Mouse (Mus musculus): Measurements from ENCODE around the gene Add2. TPM values are rescaled to one million over a fixed set of nuclear protein-coding genes. Genes with fewer than 3 reads are reported as not detected.

Add2 gene
- polyA plus RNA-seq, 1 experiment from 2014 or later = 6.7 TPM

- Histone ChIP-seq H3K9ac (ENCODE audit: low read depth, low read length) (no peak overlapping the region), H3K4me2 (ENCODE audit: low read depth, low read length) (no peak overlapping the region), H3K27me3 (replicated peaks; ENCODE audit: control insufficient read depth, insufficient read depth, low read length) (no peaks in the 10 kb centered on the region), H3K9me3 (ENCODE audit: control insufficient read depth, low read length) (no peaks in the 10 kb centered on the region), H3K27ac (replicated peaks; ENCODE audit: low read depth, low read length) (no peak overlapping the region), H3K4me1 (ENCODE audit: control insufficient read depth, insufficient read depth, low read length) (no peaks in the 10 kb centered on the region), H3K36me3 (ENCODE audit: control insufficient read depth, insufficient read depth, low read length) (no peaks in the 10 kb centered on the region), H3K4me3 (ENCODE audit: low read depth, low read length) (no peak overlapping the region)
- ATAC-seq (ENCODE audit: low read depth) (no peak), DNase-seq (ENCODE audit: low spot score) (no peak)
- 71% methylated on average over 4 of the region's 4 CpGs for WGBS
Measured at GRCm38 (mm10) chr6:86097155-86097554, 68.7 kb downstream of the Add2 start.

DNA sequence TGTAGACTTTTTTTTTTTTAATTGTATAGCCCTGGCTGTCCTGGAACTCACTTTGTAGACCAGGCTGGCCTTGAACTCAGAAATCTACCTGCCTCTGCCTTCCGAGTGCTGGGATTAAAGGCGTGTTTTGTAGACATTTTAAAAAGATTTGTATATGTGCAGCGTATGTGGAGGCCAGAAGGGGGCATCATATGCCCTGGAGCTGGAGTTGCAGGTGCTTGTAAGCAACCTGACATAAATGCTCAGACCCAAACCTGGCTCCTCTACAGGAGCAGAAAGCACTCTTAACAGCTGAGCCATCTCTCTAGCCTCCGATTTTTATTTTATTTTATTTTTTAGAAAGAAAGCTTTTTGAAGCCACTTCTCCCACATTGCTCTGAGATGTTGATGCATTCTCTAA, 70.5 kb downstream of the Add2 start:
- Histone ChIP-seq H3K4me2 (ENCODE audit: low read depth, low read length) (no peak overlapping the region), H3K27ac (replicated peaks; ENCODE audit: low read depth, low read length) (no peak overlapping the region), H3K27me3 (replicated peaks; ENCODE audit: control insufficient read depth, insufficient read depth, low read length) (no peaks in the 10 kb centered on the region), H3K4me3 (ENCODE audit: low read depth, low read length) (no peak overlapping the region), H3K36me3 (ENCODE audit: control insufficient read depth, insufficient read depth, low read length) (no peaks in the 10 kb centered on the region), H3K9me3 (ENCODE audit: control insufficient read depth, low read length) (no peaks in the 10 kb centered on the region), H3K4me1 (ENCODE audit: control insufficient read depth, insufficient read depth, low read length) (no peaks in the 10 kb centered on the region), H3K9ac (ENCODE audit: low read depth, low read length) (no peak overlapping the region)
- ATAC-seq (ENCODE audit: low read depth) (no peak), DNase-seq (ENCODE audit: low spot score) (no peak)
- WGBS = 80% methylated on average over 4 of the region's 4 CpGs

- Histone ChIP-seq H3K4me1 (ENCODE audit: control insufficient read depth, insufficient read depth, low read length) (no peaks in the 10 kb centered on the region), H3K9ac (ENCODE audit: low read depth, low read length) (no peak overlapping the region), H3K9me3 (ENCODE audit: control insufficient read depth, low read length) (no peaks in the 10 kb centered on the region), H3K36me3 (ENCODE audit: control insufficient read depth, insufficient read depth, low read length) (no peaks in the 10 kb centered on the region), H3K27me3 (replicated peaks; ENCODE audit: control insufficient read depth, insufficient read depth, low read length) (no peaks in the 10 kb centered on the region), H3K4me3 (ENCODE audit: low read depth, low read length) (no peak overlapping the region), H3K4me2 (ENCODE audit: low read depth, low read length) (no peak overlapping the region), H3K27ac (replicated peaks; ENCODE audit: low read depth, low read length) (no peak overlapping the region)
- 71% methylated on average over 5 of the region's 5 CpGs for WGBS
- DNase-seq (ENCODE audit: low spot score) (no peak), ATAC-seq (ENCODE audit: low read depth) (no peak)
Measured at GRCm38 (mm10) chr6:86101451-86101850, 73.0 kb downstream of the Add2 start.

DNA sequence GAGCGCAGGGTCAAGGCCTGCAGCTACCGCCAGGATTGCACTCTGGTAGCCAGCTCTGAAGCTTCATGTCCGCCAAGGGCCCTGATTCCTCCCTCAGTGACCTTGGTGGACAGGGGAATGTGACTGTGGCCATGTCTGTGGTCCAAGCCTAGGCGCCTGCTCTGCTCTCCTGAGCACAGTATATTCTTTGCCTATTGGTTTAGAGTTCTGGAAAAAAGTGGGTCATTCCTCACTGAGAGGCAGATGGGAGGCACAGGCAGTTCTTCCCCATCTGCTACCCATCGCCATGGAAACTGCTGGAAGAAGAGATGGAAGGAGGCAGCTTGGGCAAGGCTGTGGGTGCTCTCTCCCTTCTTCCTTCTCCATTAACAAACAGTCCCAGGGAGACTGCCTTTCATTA, 74.4 kb downstream of the Add2 start:
- H3K9me3 ChIP-seq (ENCODE audit: control insufficient read depth, low read length) = no peaks in the 10 kb centered on the region
- H3K27me3 ChIP-seq (replicated peaks; ENCODE audit: control insufficient read depth, insufficient read depth, low read length) = no peaks in the 10 kb centered on the region
- H3K4me2 ChIP-seq (ENCODE audit: low read depth, low read length) = no peak overlapping the region
- DNase-seq (ENCODE audit: low spot score) = no peak
- H3K27ac ChIP-seq (replicated peaks; ENCODE audit: low read depth, low read length) = no peak overlapping the region
- no peaks in the 10 kb centered on the region for H3K4me1 ChIP-seq (ENCODE audit: control insufficient read depth, insufficient read depth, low read length)
- 92% methylated on average over 5 of the region's 5 CpGs for WGBS
- no peak overlapping the region for H3K9ac ChIP-seq (ENCODE audit: low read depth, low read length)
- H3K36me3 ChIP-seq (ENCODE audit: control insufficient read depth, insufficient read depth, low read length) = no peaks in the 10 kb centered on the region
- H3K4me3 ChIP-seq (ENCODE audit: low read depth, low read length) = no peak overlapping the region
- ATAC-seq (ENCODE audit: low read depth) = 0 out of 2 replicates have a peak, but pooled peaks have one; percentile 33

- H3K27ac ChIP-seq (replicated peaks; ENCODE audit: low read depth, low read length) = no peak overlapping the region
Measured at GRCm38 (mm10) chr6:86103614-86104013, 75.1 kb downstream of the Add2 start.

DNA sequence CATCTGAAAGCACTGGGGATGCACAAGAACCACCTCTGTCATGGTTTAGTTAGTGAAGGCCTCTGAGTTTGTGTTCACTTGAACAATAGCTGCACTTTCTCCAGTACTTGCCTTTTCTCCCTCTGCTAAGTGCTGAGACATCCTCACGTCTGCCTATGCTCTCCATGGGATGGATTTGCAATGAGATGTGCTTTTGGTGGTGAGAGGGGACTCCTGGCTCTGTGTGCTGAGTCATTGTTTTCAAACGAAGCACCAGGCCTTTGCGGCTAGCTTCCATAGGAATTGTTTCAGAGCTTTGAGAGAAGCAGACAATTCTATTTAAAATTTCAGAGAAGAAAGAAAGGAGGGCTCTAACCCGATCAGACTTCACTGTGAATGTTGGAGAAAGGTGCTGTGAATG, 76.2 kb downstream of the Add2 start:
- no peaks in the 10 kb centered on the region for H3K4me1 ChIP-seq (ENCODE audit: control insufficient read depth, insufficient read depth, low read length)
- no peaks in the 10 kb centered on the region for H3K36me3 ChIP-seq (ENCODE audit: control insufficient read depth, insufficient read depth, low read length)
- H3K4me3 ChIP-seq (ENCODE audit: low read depth, low read length) = no peak overlapping the region
- WGBS = 75% methylated on average over 4 of the region's 4 CpGs
- H3K27ac ChIP-seq (replicated peaks; ENCODE audit: low read depth, low read length) = no peak overlapping the region
- no peak overlapping the region for H3K4me2 ChIP-seq (ENCODE audit: low read depth, low read length)
- H3K27me3 ChIP-seq (replicated peaks; ENCODE audit: control insufficient read depth, insufficient read depth, low read length) = no peaks in the 10 kb centered on the region
- ATAC-seq (ENCODE audit: low read depth) (no peak), DNase-seq (ENCODE audit: low spot score) (no peak)
- H3K9ac ChIP-seq (ENCODE audit: low read depth, low read length) = no peak overlapping the region
- H3K9me3 ChIP-seq (ENCODE audit: control insufficient read depth, low read length) = no peaks in the 10 kb centered on the region

More at GRCm38 (mm10) chr6:86103614-86104013, 75.1 kb downstream of the Add2 start:
- no peak overlapping the region for H3K4me2 ChIP-seq (ENCODE audit: low read depth, low read length)
- no peak overlapping the region for H3K9ac ChIP-seq (ENCODE audit: low read depth, low read length)
- no peaks in the 10 kb centered on the region for H3K36me3 ChIP-seq (ENCODE audit: control insufficient read depth, insufficient read depth, low read length)
- H3K27me3 ChIP-seq (replicated peaks; ENCODE audit: control insufficient read depth, insufficient read depth, low read length) = no peaks in the 10 kb centered on the region
- H3K9me3 ChIP-seq (ENCODE audit: control insufficient read depth, low read length) = no peaks in the 10 kb centered on the region
- H3K4me1 ChIP-seq (ENCODE audit: control insufficient read depth, insufficient read depth, low read length) = no peaks in the 10 kb centered on the region
- no peak for ATAC-seq (ENCODE audit: low read depth)
- no peak overlapping the region for H3K4me3 ChIP-seq (ENCODE audit: low read depth, low read length)
- no peak for DNase-seq (ENCODE audit: low spot score)
- 76% methylated on average over 4 of the region's 4 CpGs for WGBS

GRCm38 (mm10) chr6:86106045-86106444, 77.6 kb downstream of the Add2 start:
- H3K27me3 ChIP-seq (replicated peaks; ENCODE audit: control insufficient read depth, insufficient read depth, low read length) = no peaks in the 10 kb centered on the region
- ATAC-seq (ENCODE audit: low read depth) (no peak), DNase-seq (ENCODE audit: low spot score) (no peak)
- no peaks in the 10 kb centered on the region for H3K36me3 ChIP-seq (ENCODE audit: control insufficient read depth, insufficient read depth, low read length)
- no peak overlapping the region for H3K9ac ChIP-seq (ENCODE audit: low read depth, low read length)
- 84% methylated on average over 12 of the region's 12 CpGs for WGBS
- H3K27ac ChIP-seq (replicated peaks; ENCODE audit: low read depth, low read length) = no peak overlapping the region
- no peaks in the 10 kb centered on the region for H3K4me1 ChIP-seq (ENCODE audit: control insufficient read depth, insufficient read depth, low read length)
- H3K4me2 ChIP-seq (ENCODE audit: low read depth, low read length) = no peak overlapping the region
- no peaks in the 10 kb centered on the region for H3K9me3 ChIP-seq (ENCODE audit: control insufficient read depth, low read length)
- H3K4me3 ChIP-seq (ENCODE audit: low read depth, low read length) = no peak overlapping the region

- WGBS = 93% methylated on average over 4 of the region's 4 CpGs
- ATAC-seq (ENCODE audit: low read depth) = no peak
- H3K27me3 ChIP-seq (replicated peaks; ENCODE audit: control insufficient read depth, insufficient read depth, low read length) = no peaks in the 10 kb centered on the region
- no peaks in the 10 kb centered on the region for H3K4me1 ChIP-seq (ENCODE audit: control insufficient read depth, insufficient read depth, low read length)
- DNase-seq (ENCODE audit: low spot score) = no peak
- no peak overlapping the region for H3K4me3 ChIP-seq (ENCODE audit: low read depth, low read length)
- H3K4me2 ChIP-seq (ENCODE audit: low read depth, low read length) = no peak overlapping the region
- H3K27ac ChIP-seq (replicated peaks; ENCODE audit: low read depth, low read length) = no peak overlapping the region
- no peaks in the 10 kb centered on the region for H3K36me3 ChIP-seq (ENCODE audit: control insufficient read depth, insufficient read depth, low read length)
- H3K9ac ChIP-seq (ENCODE audit: low read depth, low read length) = no peak overlapping the region
- no peaks in the 10 kb centered on the region for H3K9me3 ChIP-seq (ENCODE audit: control insufficient read depth, low read length)
Measured at GRCm38 (mm10) chr6:86107101-86107500, 78.6 kb downstream of the Add2 start.

GRCm38 (mm10) chr6:86115843-86116242, 87.4 kb downstream of the Add2 start:
- no peaks in the 10 kb centered on the region for H3K9me3 ChIP-seq (ENCODE audit: control insufficient read depth, low read length)
- no peak overlapping the region for H3K9ac ChIP-seq (ENCODE audit: low read depth, low read length)
- no peak overlapping the region for H3K4me2 ChIP-seq (ENCODE audit: low read depth, low read length)
- no peaks in the 10 kb centered on the region for H3K27me3 ChIP-seq (replicated peaks; ENCODE audit: control insufficient read depth, insufficient read depth, low read length)
- no peak overlapping the region for H3K27ac ChIP-seq (replicated peaks; ENCODE audit: low read depth, low read length)
- ATAC-seq (ENCODE audit: low read depth) = no peak
- no peak overlapping the region for H3K4me3 ChIP-seq (ENCODE audit: low read depth, low read length)
- 86% methylated on average over 3 of the region's 3 CpGs for WGBS
- H3K36me3 ChIP-seq (ENCODE audit: control insufficient read depth, insufficient read depth, low read length) = no peaks in the 10 kb centered on the region
- no peak for DNase-seq (ENCODE audit: low spot score)
- H3K4me1 ChIP-seq (ENCODE audit: control insufficient read depth, insufficient read depth, low read length) = no peaks in the 10 kb centered on the region

Data from embryonic facial prominence, embryonic 14.5 days (tissue).